Mouse (Mus musculus): Measurements from ENCODE around the gene Adtrp.

DNA sequence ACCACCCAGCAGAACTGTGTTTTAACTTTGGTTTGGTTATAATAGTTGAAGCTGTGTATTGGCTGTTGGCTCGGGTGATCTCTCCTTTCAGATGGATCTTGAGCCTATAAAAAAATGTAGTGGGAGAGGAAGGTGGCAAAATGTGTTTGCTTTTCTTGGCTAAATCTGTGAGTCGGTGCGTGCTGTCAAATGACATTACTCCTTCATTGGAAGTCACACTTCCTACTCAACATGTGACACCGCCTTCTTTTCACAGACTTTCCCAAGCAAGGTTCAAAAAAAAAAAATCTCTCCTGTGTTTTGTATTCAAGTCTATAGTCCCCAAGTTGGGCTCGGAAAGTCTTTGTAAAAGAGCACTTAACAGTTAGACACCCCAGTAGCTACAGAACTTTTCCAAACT is 19.9 kb downstream of the Adtrp start:
- no peak for TF ChIP-seq CTCF (IDR thresholded peaks at IDR 0.05; ENCODE audit: borderline replicate concordance, extremely low read depth, insufficient read depth, insufficient read length)
- no peak for TF ChIP-seq POLR2A (IDR thresholded peaks at IDR 0.05; ENCODE audit: borderline replicate concordance, extremely low read depth, insufficient read depth, insufficient read length, poor library complexity, severe bottlenecking)
